Mouse (Mus musculus) ES-Bruce4 (cell line): Measurements from ENCODE around the gene Ubac1. TPM values are rescaled to one million over a fixed set of nuclear protein-coding genes. Genes with fewer than 3 reads are reported as not detected.

Source experiments
- H3K27ac ChIP-seq: 2 replicates; pipeline ENCODE4 v1.5.1; 2012; ENCODE audit warnings: low read length, inconsistent platforms; ENCODE audit not compliant: insufficient read depth
- H3K27me3 ChIP-seq: 2 replicates; pipeline ENCODE4 v1.6.1; 2012; ENCODE audit warnings: mild to moderate bottlenecking, low read length, inconsistent platforms; ENCODE audit not compliant: control insufficient read depth, poor library complexity, insufficient read depth, severe bottlenecking
- H3K36me3 ChIP-seq: 2 replicates; pipeline ENCODE4 v1.6.1; 2012; ENCODE audit warnings: inconsistent platforms, mild to moderate bottlenecking, low read length, moderate library complexity; ENCODE audit not compliant: control insufficient read depth, poor library complexity, insufficient read depth, severe bottlenecking
- H3K4me1 ChIP-seq: one replicate; pipeline ENCODE4 v1.8.1; 2011; ENCODE audit warnings: low read length; ENCODE audit not compliant: control insufficient read depth, insufficient read depth
- H3K4me3 ChIP-seq: 2 replicates; pipeline ENCODE4 v1.5.1; 2011; ENCODE audit warnings: low read depth, mild to moderate bottlenecking, low read length
- H3K9ac ChIP-seq: 2 replicates; pipeline ENCODE4 v1.6.1; 2012; ENCODE audit warnings: low read depth, mild to moderate bottlenecking, inconsistent platforms; ENCODE audit not compliant: poor library complexity, severe bottlenecking
- H3K9me3 ChIP-seq: replicated peaks from 2 replicates; pipeline ENCODE4 v1.6.1; 2012; ENCODE audit warnings: mild to moderate bottlenecking, low read length, inconsistent platforms; ENCODE audit not compliant: control insufficient read depth, poor library complexity, insufficient read depth, severe bottlenecking
- CTCF ChIP-seq: IDR thresholded peaks from one replicate; pipeline ENCODE4 v1.8.1; 2011; ENCODE audit warnings: low read depth, low read length
- EP300 ChIP-seq: IDR thresholded peaks from 2 replicates; pipeline ENCODE4 v1.6.1; 2011; ENCODE audit warnings: low read depth, low read length; ENCODE audit not compliant: insufficient read depth
- POLR2A ChIP-seq: IDR thresholded peaks from one replicate; pipeline ENCODE4 v1.8.1; 2011; ENCODE audit warnings: low read length; ENCODE audit not compliant: insufficient read depth
- polyA plus RNA-seq: library from polyadenylated mRNA; stranded (reverse); fragments of >200 nt; gene quantifications from 2 replicates; pipeline ENCODE4 v1.2.4, GENCODE M21; 2011; ENCODE audit warnings: low read depth; ENCODE audit not compliant: missing spikeins, insufficient read depth, insufficient read length

The Ubac1 gene
- polyA plus RNA-seq, 1 experiment, result 95.0 TPM

- Histone ChIP-seq H3K27ac (no peak overlapping the region), H3K4me3 (no peak overlapping the region), H3K36me3 (no peaks in the 10 kb centered on the region), H3K9ac (no peak overlapping the region), H3K9me3 (no peaks in the 10 kb centered on the region), H3K4me1 (no peaks in the 10 kb centered on the region), H3K27me3 (no peaks in the 10 kb centered on the region)
- no peak for TF ChIP-seq CTCF
- TF ChIP-seq EP300, result no peak
- TF ChIP-seq POLR2A, result no peak
Observed at GRCm38 (mm10) chr2:26048816-26049215, 27.3 kb upstream of the Ubac1 start.

GRCm38 (mm10) chr2:26044216-26044615 lies 22.7 kb upstream of the Ubac1 start:
- Histone ChIP-seq H3K4me3 (no peak overlapping the region), H3K9ac (no peak overlapping the region), H3K9me3 (no peaks in the 10 kb centered on the region), H3K27ac (no peak overlapping the region), H3K27me3 (no peaks in the 10 kb centered on the region), H3K36me3 (no peaks in the 10 kb centered on the region), H3K4me1 (no peaks in the 10 kb centered on the region)
- TF ChIP-seq POLR2A, result no peak

GRCm38 (mm10) chr2:26042603-26043002 lies 21.1 kb upstream of the Ubac1 start:
- Histone ChIP-seq H3K27ac (no peak overlapping the region), H3K27me3 (no peaks in the 10 kb centered on the region), H3K4me1 (no peaks in the 10 kb centered on the region), H3K4me3 (no peak overlapping the region), H3K36me3 (no peaks in the 10 kb centered on the region), H3K9ac (no peak overlapping the region), H3K9me3 (no peaks in the 10 kb centered on the region)
- TF ChIP-seq POLR2A (no peak), CTCF (no peak), EP300 (no peak)

- Histone ChIP-seq H3K9me3 (no peaks in the 10 kb centered on the region), H3K36me3 (no peaks in the 10 kb centered on the region), H3K4me1 (no peaks in the 10 kb centered on the region), H3K27me3 (no peaks in the 10 kb centered on the region), H3K4me3 (no peak overlapping the region), H3K27ac (no peak overlapping the region), H3K9ac (no peak overlapping the region)
- TF ChIP-seq POLR2A, result no peak
- TF ChIP-seq EP300, result no peak
- no peak for TF ChIP-seq CTCF
Observed at GRCm38 (mm10) chr2:26041163-26041810, 19.7 kb upstream of the Ubac1 start.

GRCm38 (mm10) chr2:26039951-26040350 lies 18.4 kb upstream of the Ubac1 start:
- Histone ChIP-seq H3K9ac (no peak overlapping the region), H3K36me3 (no peaks in the 10 kb centered on the region), H3K9me3 (no peaks in the 10 kb centered on the region), H3K27ac (no peak overlapping the region), H3K4me3 (no peak overlapping the region), H3K4me1 (no peaks in the 10 kb centered on the region), H3K27me3 (no peaks in the 10 kb centered on the region)
- TF ChIP-seq CTCF (no peak), EP300 (no peak), POLR2A (no peak)

GRCm38 (mm10) chr2:26037386-26037785 lies 15.8 kb upstream of the Ubac1 start:
- Histone ChIP-seq H3K27me3 (no peaks in the 10 kb centered on the region), H3K36me3 (no peaks in the 10 kb centered on the region), H3K4me3 (no peak overlapping the region), H3K27ac (no peak overlapping the region), H3K9ac (no peak overlapping the region), H3K9me3 (no peaks in the 10 kb centered on the region), H3K4me1 (no peaks in the 10 kb centered on the region)
- TF ChIP-seq POLR2A (no peak), EP300 (no peak)
